Mouse (Mus musculus) embryonic stem cell, embryonic (primary cell): ENCODE data around the gene Utp6.

Experiments
- CTCF ChIA-PET, 4 experiments: fragments of 300-600 bp in 2 of 4; fragments of 350-600 bp in 2 of 4; sonication (Branson Sonifier 250); formaldehyde crosslinking; loops; one replicate each; lab custom pipeline; 2022; ENCODE audit warnings: inconsistent platforms in 2 of 4; lab: Charles Lee
- POLR2A ChIA-PET, 4 experiments: fragments of 300-600 bp in 2 of 4; fragments of 350-600 bp in 2 of 4; sonication (Branson Sonifier 250); formaldehyde crosslinking; loops; one replicate each; lab custom pipeline; 2022; ENCODE audit warnings: antibody characterized with exemption in 4 of 4, inconsistent platforms in 1 of 4; lab: Charles Lee

Utp6 gene

GRCm38 (mm10) chr11:79973626-79974476 is 11.7 kb upstream of the Utp6 start:
- ChIA-PET POLR2A (interaction anchor here (0.5 to 24.5 kb wide), 79 partner anchors 8 to 1992 kb away, joined by 3 to 735 read pairs (median 4); partner anchors contain the start of genes Suz12 (in 4 of the 4), Utp6 (in 3 of the 4), Crlf3 (in 2 of the 4) and Rnf135 (in 2 of the 4)), CTCF (interaction anchor here (0.6 to 1.9 kb wide), 7 partner anchors 11 to 749 kb away, joined by 3 to 17 read pairs (median 5); partner anchors contain the start of gene Utp6 (in 3 of the 4))

DNA sequence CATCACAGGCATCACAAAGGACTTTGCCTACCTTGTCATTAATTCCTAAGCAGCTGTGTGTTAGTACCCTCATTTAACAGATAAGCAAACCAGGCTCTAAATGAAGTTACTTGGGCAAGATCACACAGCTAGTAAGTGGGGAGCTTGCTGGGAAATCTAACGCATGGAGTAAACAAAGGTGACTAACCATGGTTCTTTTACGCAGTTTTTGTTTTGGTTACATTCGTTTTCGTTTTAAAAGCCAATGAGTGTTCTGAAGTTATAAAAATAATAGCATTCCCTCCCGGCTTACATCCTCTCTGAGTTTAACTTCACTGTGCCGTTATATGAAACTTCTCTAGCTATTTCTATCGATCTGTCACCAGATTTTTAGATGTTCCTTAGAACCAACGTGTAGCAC is 10.9 kb upstream of the Utp6 start:
- CTCF ChIA-PET: interaction anchor here (0.6 to 1.9 kb wide), 11 partner anchors 10 to 749 kb away, joined by 3 to 17 read pairs (median 4); partner anchors contain the start of gene Utp6 (in 4 of the 4)
- POLR2A ChIA-PET: interaction anchor here (0.5 to 24.5 kb wide), 59 partner anchors 9 to 1991 kb away, joined by 3 to 735 read pairs (median 4); partner anchors contain the start of genes Suz12 (in 3 of the 4), Utp6 (in 3 of the 4), Adap2 (in 1 of the 4) and Rnf135 (in 1 of the 4)

DNA sequence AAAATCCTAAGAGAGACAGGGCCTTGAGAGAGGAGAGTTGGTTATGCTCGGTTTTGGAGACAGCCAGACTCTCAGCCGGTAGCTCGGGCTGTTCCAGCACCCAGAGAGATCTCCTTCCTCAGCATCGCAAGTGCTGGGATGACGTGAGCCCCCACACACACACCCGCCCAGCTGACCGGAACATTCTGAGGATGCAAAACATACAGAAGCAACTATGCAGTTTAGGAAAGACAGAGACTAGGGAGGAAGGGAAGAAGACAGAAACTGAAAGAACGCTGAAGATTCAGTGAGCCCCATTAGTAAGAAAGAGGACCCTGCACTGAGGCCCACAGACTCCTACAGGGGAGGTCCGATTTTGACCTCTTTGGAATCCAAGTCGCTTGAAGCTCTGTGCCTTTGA is 5.6 kb upstream of the Utp6 start:
- POLR2A ChIA-PET: interaction anchor here in 3 of 4 experiments (0.5 to 24.5 kb wide), 27 partner anchors 6 to 263 kb away, joined by 3 to 735 read pairs (median 4); partner anchors contain the start of genes Crlf3 (in 2 of the 3) and Suz12 (in 1 of the 3)
- CTCF ChIA-PET: interaction anchor here in 2 of 4 experiments (0.6 to 1.4 kb wide), 4 partner anchors 38 to 418 kb away, joined by 3 to 5 read pairs (median 4); no protein-coding TSS in a partner anchor

GRCm38 (mm10) chr11:79965896-79966295 is 3.7 kb upstream of the Utp6 start:
- POLR2A ChIA-PET: interaction anchor here in 1 of 4 experiments (1.6 to 24.5 kb wide), 4 partner anchors 8 to 23 kb away, joined by 4 to 735 read pairs (median 100); partner anchors contain the start of gene Suz12
- CTCF ChIA-PET: no interaction called here

GRCm38 (mm10) chr11:79963212-79963974 is 1.2 kb upstream of the Utp6 start:
- ChIA-PET POLR2A (interaction anchor here (0.5 to 24.5 kb wide), 20 partner anchors 10 to 302 kb away, joined by 3 to 735 read pairs (median 8); partner anchors contain the start of gene Suz12 (in 1 of the 4)), CTCF (interaction anchor here in 2 of 4 experiments (0.7 to 2.3 kb wide), 3 partner anchors 9 to 29 kb away, joined by 4 to 6 read pairs (median 4); partner anchors contain the start of gene Suz12 (in 1 of the 2))

- POLR2A ChIA-PET: interaction anchor here in 3 of 4 experiments (0.6 to 24.5 kb wide), 55 partner anchors 10 to 420 kb away, joined by 3 to 735 read pairs (median 5); partner anchors contain the start of genes Suz12 (in 3 of the 3), Crlf3 (in 1 of the 3) and Zfp207 (in 1 of the 3)
- CTCF ChIA-PET: interaction anchor here (0.5 to 2.3 kb wide), 27 partner anchors 9 to 373 kb away, joined by 3 to 17 read pairs (median 4); partner anchors contain the start of genes Suz12 (in 2 of the 4) and Crlf3 (in 1 of the 4)
Observed at GRCm38 (mm10) chr11:79962877-79963183, 640 bp upstream of the Utp6 start.

GRCm38 (mm10) chr11:79961346-79962124 is 655 bp downstream of the Utp6 start:
- ChIA-PET CTCF (interaction anchor here (0.6 to 2.3 kb wide), 17 partner anchors 7 to 1557 kb away, joined by 3 to 17 read pairs (median 3); partner anchors contain the start of genes Crlf3 (in 1 of the 4) and Suz12 (in 1 of the 4)), POLR2A (interaction anchor here (0.7 to 24.5 kb wide), 52 partner anchors 9 to 830 kb away, joined by 3 to 735 read pairs (median 5); partner anchors contain the start of genes Suz12 (in 4 of the 4), Crlf3 (in 1 of the 4) and Zfp207 (in 1 of the 4))

DNA sequence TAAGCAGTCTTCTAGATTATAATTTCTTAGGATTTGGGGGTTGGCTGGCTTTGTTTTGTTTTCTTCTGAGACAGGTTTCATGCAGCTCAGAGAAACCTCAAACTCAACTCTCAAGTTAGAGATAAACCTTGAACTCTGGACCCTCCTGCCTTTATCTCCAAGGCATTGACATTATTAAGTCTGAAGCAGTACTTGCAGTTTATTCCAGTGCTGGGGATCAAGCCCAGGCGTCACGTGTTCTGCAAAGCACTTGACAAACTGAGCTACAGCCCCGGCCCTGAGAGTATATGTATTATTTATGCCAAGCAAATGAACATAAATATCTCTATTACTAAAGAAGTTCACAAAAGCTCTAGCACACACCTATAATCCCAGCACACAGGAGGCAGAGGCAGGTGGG is 14.9 kb downstream of the Utp6 start:
- POLR2A ChIA-PET: interaction anchor here in 1 of 4 experiments (0.8 to 3.0 kb wide), 9 partner anchors 10 to 301 kb away, joined by 3 to 15 read pairs (median 5); partner anchors contain the start of genes Crlf3 and Utp6
- CTCF ChIA-PET: no interaction called here

DNA sequence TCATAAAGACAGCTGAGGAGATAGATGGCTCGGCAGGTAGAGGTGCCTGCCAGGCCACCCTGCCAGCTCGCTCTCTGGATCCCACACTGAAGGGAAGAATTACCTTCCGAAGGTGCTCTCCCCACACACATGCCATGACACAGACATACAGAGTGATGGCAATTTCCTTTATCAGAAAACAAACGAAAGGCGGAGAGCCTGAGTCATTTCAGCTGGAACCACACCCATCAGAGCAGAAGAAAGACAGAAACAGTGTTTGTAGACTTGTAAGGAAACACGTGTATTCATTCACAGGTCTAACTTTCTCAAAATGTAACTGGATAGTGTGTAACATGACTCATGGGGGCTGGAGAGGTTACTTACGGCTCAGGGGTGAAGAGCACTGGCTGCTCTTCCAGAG is 18.6 kb downstream of the Utp6 start:
- CTCF ChIA-PET: interaction anchor here in 1 of 4 experiments (0.7 kb wide), 1 partner anchor 24 kb away, joined by 3 read pairs; no protein-coding TSS in a partner anchor

GRCm38 (mm10) chr11:79943136-79943535 is 19.1 kb downstream of the Utp6 start:
- ChIA-PET POLR2A (interaction anchor here in 3 of 4 experiments (0.5 to 1.7 kb wide), 8 partner anchors 10 to 336 kb away, joined by 3 to 13 read pairs (median 3); partner anchors contain the start of gene Utp6 (in 3 of the 3)), CTCF (no interaction called here)

More for the DNA sequence above, 18.6 kb downstream of the Utp6 start:
- POLR2A ChIA-PET: interaction anchor here in 3 of 4 experiments (0.5 to 1.7 kb wide), 8 partner anchors 10 to 335 kb away, joined by 3 to 13 read pairs (median 3); partner anchors contain the start of gene Utp6 (in 3 of the 3)

DNA sequence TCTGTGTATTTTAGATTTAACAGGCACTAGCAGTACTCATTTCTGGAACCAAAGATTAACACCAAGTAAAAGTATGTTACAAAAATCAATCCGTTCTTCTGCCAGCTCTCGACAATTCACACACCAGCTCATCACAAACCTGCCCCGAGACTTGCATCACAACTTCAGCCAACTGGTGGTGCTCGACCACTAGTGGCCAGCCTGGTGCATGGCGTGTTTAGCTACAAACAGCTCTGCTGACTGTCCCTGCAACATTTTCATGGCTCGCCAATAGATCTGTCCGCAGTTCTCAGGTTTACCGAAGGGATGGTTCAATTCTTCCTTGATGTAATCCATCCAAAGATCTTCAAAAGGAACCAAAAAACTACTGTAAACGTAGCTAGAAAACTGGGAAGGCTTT is 26.4 kb downstream of the Utp6 start:
- CTCF ChIA-PET: interaction anchor here (0.6 to 1.2 kb wide), 4 partner anchors 16 to 1535 kb away, joined by 3 read pairs; no protein-coding TSS in a partner anchor
- POLR2A ChIA-PET: interaction anchor here in 3 of 4 experiments (0.6 to 1.5 kb wide), 13 partner anchors 11 to 250 kb away, joined by 3 to 5 read pairs (median 3); partner anchors contain the start of gene Utp6 (in 2 of the 3)

- ChIA-PET CTCF (interaction anchor here in 3 of 4 experiments (0.6 to 1.0 kb wide), 5 partner anchors 31 to 383 kb away, joined by 3 to 6 read pairs (median 4); no protein-coding TSS in a partner anchor), POLR2A (interaction anchor here (0.5 to 1.7 kb wide), 6 partner anchors 20 to 332 kb away, joined by 3 to 7 read pairs (median 4); partner anchors contain the start of gene Rab11fip4 (in 1 of the 4))
Observed at GRCm38 (mm10) chr11:79922766-79923165, 39.4 kb downstream of the Utp6 start.

- ChIA-PET CTCF (interaction anchor here in 2 of 4 experiments (1.0 to 3.2 kb wide), 3 partner anchors 209 to 333 kb away, joined by 3 to 9 read pairs (median 3); no protein-coding TSS in a partner anchor), POLR2A (interaction anchor here in 3 of 4 experiments (0.5 to 1.7 kb wide), 3 partner anchors 21 to 331 kb away, joined by 3 to 5 read pairs (median 4); partner anchors contain the start of gene Rab11fip4 (in 1 of the 3))
Observed at GRCm38 (mm10) chr11:79922157-79922556, 40.0 kb downstream of the Utp6 start.

DNA sequence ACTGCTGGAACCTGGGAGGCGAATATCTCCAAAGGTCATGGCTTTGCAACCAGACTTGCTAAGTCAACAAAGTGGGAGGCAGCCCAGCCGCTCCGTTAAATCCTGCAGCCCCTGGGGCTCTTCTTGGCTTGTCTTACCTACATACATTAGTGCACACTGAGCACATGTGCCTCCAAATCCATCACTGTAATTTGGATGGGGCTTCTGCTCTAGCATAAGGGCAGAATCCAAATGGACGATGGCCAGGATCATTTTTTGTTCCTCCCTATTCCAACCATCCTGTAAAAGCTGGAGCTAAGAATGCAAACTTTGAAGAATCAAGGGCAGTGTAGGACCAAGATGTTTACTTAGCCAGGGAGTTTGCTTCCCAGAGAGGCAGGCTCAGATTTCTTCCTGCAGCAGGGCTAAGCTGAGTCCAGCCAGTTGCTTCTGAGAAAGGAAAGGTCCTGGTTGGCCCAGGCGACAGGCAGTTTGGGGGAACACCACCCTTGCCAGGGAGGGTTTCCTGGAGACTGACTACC is 41.6 kb downstream of the Utp6 start:
- CTCF ChIA-PET: interaction anchor here (0.5 to 3.2 kb wide), 66 partner anchors 9 to 934 kb away, joined by 3 to 27 read pairs (median 4); partner anchors contain the start of genes Rab11fip4 (in 1 of the 4) and Utp6 (in 1 of the 4)
- POLR2A ChIA-PET: interaction anchor here in 3 of 4 experiments (0.5 to 2.0 kb wide), 25 partner anchors 8 to 696 kb away, joined by 3 to 12 read pairs (median 4); partner anchors contain the start of gene Utp6 (in 1 of the 3)
